Mouse (Mus musculus) myocyte (in vitro differentiated cells): ENCODE data around the gene Gm49405.

ENCODE experiments used
- POLR2A ChIP-seq: IDR thresholded peaks from one replicate; pipeline ENCODE4 v1.6.1; 2011; ENCODE audit warnings: low read depth, mild to moderate bottlenecking, control low read depth, moderate library complexity; ENCODE audit not compliant: insufficient read length
- POLR2AphosphoS2 ChIP-seq: IDR thresholded peaks from one replicate; pipeline ENCODE4 v1.6.1; 2011; ENCODE audit warnings: low read depth, control low read depth; ENCODE audit not compliant: insufficient read length

DNA sequence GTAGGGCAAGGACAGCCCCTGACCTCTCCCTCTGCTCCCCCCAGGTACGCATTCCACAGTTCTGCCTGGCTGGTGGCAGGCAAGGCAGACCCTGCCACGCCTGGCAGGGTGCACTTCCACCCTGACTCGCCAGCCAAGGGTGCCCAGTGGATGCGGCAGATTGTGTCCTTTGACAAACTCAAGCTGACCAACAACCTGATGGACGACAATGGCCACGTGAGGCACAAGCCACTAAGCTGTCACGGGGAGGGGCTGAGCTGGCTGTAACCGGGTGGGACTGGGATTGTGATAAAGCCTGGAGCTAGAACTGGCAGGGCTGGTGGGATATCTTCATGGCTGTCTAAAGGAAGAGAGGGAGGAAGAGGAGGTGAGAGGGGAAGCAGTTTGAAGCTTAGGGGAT lies 3.2 kb upstream of the Gm49405 start:
- TF ChIP-seq POLR2AphosphoS2, result no peak
- TF ChIP-seq POLR2A, result no peak
